Mouse (Mus musculus): ENCODE data around the gene Mrpl22.
"Not testable (repeated sequence)": the region's sequence is repeated elsewhere in the genome, so short reads cannot be mapped to it uniquely, and the experiment has no call there.

Mrpl22 gene

DNA sequence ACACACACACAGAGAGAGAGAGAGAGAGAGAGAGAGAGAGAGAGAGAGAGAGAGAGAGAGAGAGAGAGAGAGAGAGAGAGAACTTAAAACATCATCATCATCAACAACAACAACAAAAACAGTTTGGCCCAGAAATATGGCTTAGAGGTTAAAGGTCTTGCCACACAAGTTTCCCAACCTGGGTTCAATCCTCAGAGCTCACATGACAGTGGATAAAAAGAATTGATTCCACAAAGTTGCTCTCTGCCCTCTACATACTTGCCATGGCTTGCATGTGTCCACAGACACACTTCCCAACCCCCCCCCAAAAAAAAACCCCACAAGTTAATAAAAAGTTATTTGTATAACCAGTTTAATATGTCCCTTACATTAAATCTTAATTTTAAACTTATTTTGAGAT is 55.0 kb downstream of the Mrpl22 start:
- DNase-seq (ENCODE audit: low read depth), result no peak

- DNase-seq (ENCODE audit: low read depth), result not testable (repeated sequence)
These were observed 56.6 kb downstream of the Mrpl22 start for GRCm38 (mm10) chr11:58228021-58228420.
